Mouse (Mus musculus) layer of hippocampus, postnatal 10 days (tissue): ENCODE data around the gene Eif4e3. TPM values are rescaled to one million over a fixed set of nuclear protein-coding genes. Genes with fewer than 3 reads are reported as not detected.

Experiments used
- DNase-seq, 2 experiments: peaks; one replicate each; pipeline ENCODE4 v3.0.0; 2021; ENCODE audit warnings: low spot score in 2 of 2
- total RNA-seq, 2 experiments: library from RNA; stranded (reverse); gene quantifications; 2 replicates each; pipeline ENCODE4 v1.2.3; 2021

Gene Eif4e3
- total RNA-seq, 2 experiments from 2014 or later, result 18.4 to 20.3 TPM

DNA sequence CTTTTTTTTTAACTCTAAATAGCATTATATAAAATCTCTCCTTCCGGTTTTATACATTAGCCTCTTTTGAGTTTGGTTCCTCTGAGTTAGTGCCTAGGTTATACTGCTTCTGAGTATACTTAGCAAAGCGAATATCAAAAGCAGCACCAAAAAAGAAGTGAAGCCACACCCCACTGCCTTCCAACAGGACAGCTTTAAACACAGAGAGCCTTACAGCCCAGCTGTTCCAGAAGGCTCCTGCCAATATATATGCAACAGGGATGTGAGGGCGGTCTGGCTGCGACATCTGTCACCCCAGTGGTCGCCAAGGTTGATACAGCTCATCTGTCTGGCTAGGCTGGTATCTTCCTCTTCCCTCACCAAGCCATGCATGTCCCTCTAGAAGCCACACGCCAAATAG lies 90.9 kb downstream of the Eif4e3 start:
- no peak for DNase-seq

Other genes with a start within 250 kb of the Eif4e3 start
- 100 to 1,000 TPM; 139 to 149 TPM for gene Foxp1, start 144.1 kb downstream of the Eif4e3 start, total RNA-seq
- 1 to 10 TPM; 7.1 to 8.8 TPM for gene Gm20696, start within 50 bp of the Eif4e3 start, total RNA-seq
- gene Gpr27, start 25.9 kb upstream of the Eif4e3 start, total RNA-seq, result 10 to 100 TPM; 60.3 to 61.9 TPM
- 1 to 10 TPM; 1.6 to 1.8 TPM for gene Prok2, start 59.6 kb upstream of the Eif4e3 start, total RNA-seq